25 mouse cellular contexts compared by ENCODE assay signal in the genomic region with DNA sequence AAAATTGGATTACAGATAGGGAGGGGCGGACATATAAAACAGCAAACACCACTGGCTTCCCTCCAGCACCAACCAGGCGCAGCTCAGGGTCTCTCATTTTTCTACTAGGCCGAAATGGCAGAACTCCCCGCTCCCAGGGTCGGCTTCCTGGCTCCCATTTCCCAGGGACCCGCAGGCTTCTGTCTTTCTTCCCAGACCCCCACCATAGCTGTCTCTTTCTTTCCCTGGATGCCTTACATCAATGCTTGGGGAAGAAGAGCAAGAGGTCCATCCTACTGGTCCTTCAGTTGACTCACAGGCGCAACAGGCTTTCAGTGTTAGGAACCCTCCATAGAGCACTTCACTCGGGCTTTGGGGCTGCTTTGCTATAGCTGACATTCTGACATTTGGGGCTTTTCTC. TPM values are rescaled to one million over a fixed set of nuclear protein-coding genes. Genes with fewer than 3 reads are reported as not detected.
DNase-seq lines count a peak whose midpoint lies in the region; ATAC-seq lines count a peak whose summit lies in the region.
"Had no signal": no experiment of that assay in that cellular context is flagged by ENCODE, and none has a peak within 500 bp of the region (broad histone marks: within the 10 kb centered on the region; RNA-seq: fewer than 3 reads in every experiment).

No protein-coding gene starts in this region.

- no peak for ATAC-seq in neural tube, embryonic 15.5 days (ENCODE audit: low FRiP score)
- ATAC-seq in neural tube, embryonic 11.5 days (ENCODE audit: insufficient read depth, low FRiP score, low TSS enrichment) = no peak
- ATAC-seq: forebrain, embryonic 15.5 days; Patski had no signal

- WGBS in neural tube, embryonic 15.5 days = 2% methylated on average over 8 of the region's 8 CpGs
- 2% methylated on average over 8 of the region's 8 CpGs for WGBS in embryonic facial prominence, embryonic 10.5 days
- 5% methylated on average over 8 of the region's 8 CpGs for WGBS in limb, embryonic 10.5 days
- 0% methylated on average over 8 of the region's 8 CpGs for WGBS in neural tube, embryonic 11.5 days

- H3K27ac ChIP-seq in neural tube, embryonic 15.5 days (replicated peaks) = no peak overlapping the region
- no peak overlapping the region for H3K27ac ChIP-seq in embryonic facial prominence, embryonic 10.5 days (replicated peaks)
- H3K27ac ChIP-seq in limb, embryonic 10.5 days = peak overlapping the region; percentile 92
- no peak overlapping the region for H3K27ac ChIP-seq in neural tube, embryonic 11.5 days (ENCODE audit: low read depth, low read length)
- H3K27ac ChIP-seq: forebrain, embryonic 15.5 days; hindbrain, embryonic 15.5 days; kidney, postnatal 0 days; midbrain, embryonic 12.5 days had no signal

- peaks cover 98% of the 10 kb centered on the region for H3K27me3 ChIP-seq in neural tube, embryonic 15.5 days (replicated peaks)
- H3K27me3 ChIP-seq in embryonic facial prominence, embryonic 10.5 days (replicated peaks; ENCODE audit: low read depth, poor library complexity, severe bottlenecking) = peaks cover 100% of the 10 kb centered on the region
- H3K27me3 ChIP-seq in limb, embryonic 10.5 days (ENCODE audit: low read depth, poor library complexity, severe bottlenecking) = peaks cover 89% of the 10 kb centered on the region
- peaks cover 99% of the 10 kb centered on the region for H3K27me3 ChIP-seq in neural tube, embryonic 11.5 days (ENCODE audit: control insufficient read depth, insufficient read depth, low read length)
- H3K27me3 ChIP-seq: Patski had no signal

- peak; percentile 49 for DNase-seq in neural tube, embryonic 10.5 days (ENCODE audit: extremely low spot score, low spot score)
- peak; percentile 36 for DNase-seq in embryonic facial prominence, embryonic 10.5 days (ENCODE audit: low spot score)
- DNase-seq in limb, embryonic 10.5 days (ENCODE audit: low spot score) = peak; percentile 53
- peak; percentile 13 for DNase-seq in neural tube, embryonic 11.5 days (ENCODE audit: low spot score)
- no peak for DNase-seq in left cerebral cortex, postnatal 14 days (ENCODE audit: low spot score in 2 of 2)
- DNase-seq in adrenal gland, adult 18-20 months (ENCODE audit: low spot score in 2 of 2) = no peak
- DNase-seq: adrenal gland, adult 2 months; B cell, adult 2 months; cerebellum, adult 11 months; cerebellum, postnatal 14 days; gastrocnemius, postnatal 36 days; heart, postnatal 36 days; kidney, adult 2 months; lung, adult 18-20 months; lung, postnatal 10 days; thymus, adult 2 months had no signal

- H3K9me3 ChIP-seq in neural tube, embryonic 15.5 days (replicated peaks) = no peaks in the 10 kb centered on the region
- no peaks in the 10 kb centered on the region for H3K9me3 ChIP-seq in embryonic facial prominence, embryonic 10.5 days
- no peaks in the 10 kb centered on the region for H3K9me3 ChIP-seq in limb, embryonic 10.5 days (replicated peaks)
- no peaks in the 10 kb centered on the region for H3K9me3 ChIP-seq in neural tube, embryonic 11.5 days (ENCODE audit: control insufficient read depth, low read length)
- H3K9me3 ChIP-seq: forebrain, embryonic 15.5 days; hindbrain, embryonic 15.5 days; midbrain, embryonic 12.5 days had no signal

- intact Hi-C loops in left cerebral cortex, postnatal 14 days (cut with DNase I) = no loop called here

- H3K36me3 ChIP-seq in neural tube, embryonic 15.5 days = no peaks in the 10 kb centered on the region
- H3K36me3 ChIP-seq in embryonic facial prominence, embryonic 10.5 days (replicated peaks) = no peaks in the 10 kb centered on the region
- no peaks in the 10 kb centered on the region for H3K36me3 ChIP-seq in limb, embryonic 10.5 days
- H3K36me3 ChIP-seq in neural tube, embryonic 11.5 days (ENCODE audit: control insufficient read depth, insufficient read depth, low read length) = no peaks in the 10 kb centered on the region
- H3K36me3 ChIP-seq: forebrain, embryonic 15.5 days; G1E; hindbrain, embryonic 15.5 days; midbrain, embryonic 12.5 days had no signal

- H3K4me2 ChIP-seq in neural tube, embryonic 15.5 days = no peak overlapping the region
- no peak overlapping the region for H3K4me2 ChIP-seq in neural tube, embryonic 11.5 days (ENCODE audit: low read depth)
- H3K4me2 ChIP-seq: forebrain, embryonic 15.5 days; hindbrain, embryonic 15.5 days; midbrain, embryonic 12.5 days had no signal

- no peak overlapping the region for H3K9ac ChIP-seq in neural tube, embryonic 15.5 days (replicated peaks)
- H3K9ac ChIP-seq in neural tube, embryonic 11.5 days (ENCODE audit: low read length) = no peak overlapping the region
- H3K9ac ChIP-seq: forebrain, embryonic 15.5 days; hindbrain, embryonic 15.5 days; midbrain, embryonic 12.5 days had no signal

- H3K4me3 ChIP-seq in neural tube, embryonic 15.5 days (replicated peaks) = no peak overlapping the region
- no peak overlapping the region for H3K4me3 ChIP-seq in embryonic facial prominence, embryonic 10.5 days
- peak overlapping the region; percentile 65 for H3K4me3 ChIP-seq in limb, embryonic 10.5 days
- no peak overlapping the region for H3K4me3 ChIP-seq in neural tube, embryonic 11.5 days (ENCODE audit: low read depth, low read length)
- H3K4me3 ChIP-seq: forebrain, embryonic 15.5 days; hindbrain, embryonic 15.5 days; midbrain, embryonic 12.5 days had no signal

- peaks cover 8% of the 10 kb centered on the region; the same call in 1 of the 2 replicates for H3K4me1 ChIP-seq in neural tube, embryonic 15.5 days
- H3K4me1 ChIP-seq in embryonic facial prominence, embryonic 10.5 days = peaks cover 13% of the 10 kb centered on the region
- H3K4me1 ChIP-seq in limb, embryonic 10.5 days = peaks cover 74% of the 10 kb centered on the region
- no peaks in the 10 kb centered on the region for H3K4me1 ChIP-seq in neural tube, embryonic 11.5 days (ENCODE audit: control insufficient read depth, insufficient read depth, low read length)

RNA-seq across cellular contexts. Expression of a gene that starts 2.3 kb away (rescaled TPM):
- 0.19 and 0.29 TPM in 2 replicates for polyA plus RNA-seq in neural tube, embryonic 15.5 days (2015; fragmentation: Nextera tagmentation; extraction: Ambion mirVana)
- 1.6 and 2.5 TPM in 2 replicates for polyA plus RNA-seq in embryonic facial prominence, embryonic 10.5 days (2016; fragmentation: Nextera tagmentation; extraction: Ambion mirVana)
- 25.8 and 41.2 TPM in 2 replicates for polyA plus RNA-seq in limb, embryonic 10.5 days (2016; fragmentation: Nextera tagmentation; extraction: Ambion mirVana)
- 2.1 and 2.6 TPM in 2 replicates for polyA plus RNA-seq in neural tube, embryonic 11.5 days (2014; fragmentation: Nextera tagmentation; extraction: Ambion mirVana)
- 1 to 10 TPM; 1.4 to 1.5 TPM for total RNA-seq in left cerebral cortex, postnatal 14 days (2021)
- total RNA-seq in adrenal gland, adult 18-20 months (2021) = under 1 TPM; 0.13 to 0.33 TPM
- polyA plus RNA-seq: G1E; intestine, embryonic 14.5 days; kidney, postnatal 0 days; large intestine, adult 2 months had no signal

Comparison
In these comparisons a context has a peak if more than half of its experiments do, and no peak if none do; other contexts are left out.
1. DNase-seq: peak in neural tube, embryonic 10.5 days (single experiment), embryonic facial prominence, embryonic 10.5 days (single experiment), limb, embryonic 10.5 days (single experiment) and neural tube, embryonic 11.5 days (single experiment); none in left cerebral cortex, postnatal 14 days (0 of 2) and adrenal gland, adult 18-20 months (0 of 2).